Mouse (Mus musculus): Measurements from ENCODE around the gene Dock9. TPM values are rescaled to one million over a fixed set of nuclear protein-coding genes. Genes with fewer than 3 reads are reported as not detected.

Dock9 gene
- polyA plus RNA-seq, 1 experiment from 2014 or later = 7.0 TPM

- Histone ChIP-seq H3K4me1 (replicated peaks) (peaks cover 24% of the 10 kb centered on the region), H3K4me2 (peak overlapping the region; percentile 22), H3K27ac (ENCODE audit: poor library complexity, severe bottlenecking) (no peak overlapping the region), H3K9ac (0 out of 2 replicates have a peak overlapping the region, but pooled peaks have one; percentile 33), H3K9me3 (replicated peaks) (no peaks in the 10 kb centered on the region), H3K27me3 (replicated peaks) (no peaks in the 10 kb centered on the region; the same call in 1 of the 2 replicates), H3K36me3 (no peaks in the 10 kb centered on the region), H3K4me3 (no peak overlapping the region)
- WGBS = 52% methylated on average over 8 of the region's 8 CpGs
- peak; percentile 2; the same call in 1 of the 2 replicates for ATAC-seq (ENCODE audit: insufficient number of reproducible peaks, low FRiP score)
Measured at GRCm38 (mm10) chr14:121492328-121492727, 305.3 kb downstream of the Dock9 start.

Other genes with a start within 250 kb of the Dock9 start
- 56.9 and 63.3 TPM in 2 replicates for gene Ubac2, start 80.8 kb upstream of the Dock9 start, polyA plus RNA-seq (2016; fragmentation: Nextera tagmentation; extraction: Ambion mirVana)
- 0.17 and 0.29 TPM in 2 replicates for gene Gpr18, start 117.9 kb upstream of the Dock9 start, polyA plus RNA-seq (2016; fragmentation: Nextera tagmentation; extraction: Ambion mirVana)
- gene Gpr183, start 167.4 kb upstream of the Dock9 start, polyA plus RNA-seq (2016; fragmentation: Nextera tagmentation; extraction: Ambion mirVana) = 1.6 and 1.7 TPM in 2 replicates
- gene Timm8a2, start 236.8 kb upstream of the Dock9 start, polyA plus RNA-seq (2016; fragmentation: Nextera tagmentation; extraction: Ambion mirVana) = not detected in 2 replicates

All from heart, embryonic 12.5 days (tissue).